Mouse (Mus musculus) myocyte (in vitro differentiated cells): ENCODE measurements around the gene Taf13.

Source experiments
- CEBPB ChIP-seq: IDR thresholded peaks from 2 replicates; pipeline ENCODE4 v1.6.1; 2011; ENCODE audit warnings: mild to moderate bottlenecking, moderate library complexity; ENCODE audit not compliant: poor library complexity, insufficient read depth, severe bottlenecking
- E2F4 ChIP-seq: IDR thresholded peaks from one replicate; pipeline ENCODE4 v1.6.1; 2011; ENCODE audit warnings: mild to moderate bottlenecking, control low read depth, moderate library complexity; ENCODE audit not compliant: insufficient read depth
- MAX ChIP-seq: IDR thresholded peaks from one replicate; pipeline ENCODE4 v1.6.1; 2011; ENCODE audit warnings: low read depth, mild to moderate bottlenecking, control low read depth
- MYOD1 ChIP-seq, 3 experiments: IDR thresholded peaks; one replicate each; pipeline ENCODE4 v1.6.1; 2011; ENCODE audit warnings: control low read depth in 2 of 3, low read depth in 2 of 3, mild to moderate bottlenecking in 2 of 3, moderate library complexity in 1 of 3; ENCODE audit not compliant: insufficient read length in 2 of 3, control insufficient read depth in 1 of 3
- MYOG ChIP-seq, 3 experiments: IDR thresholded peaks; one replicate each; pipeline ENCODE4 v1.6.1; 2011; ENCODE audit warnings: control low read depth in 2 of 3, low read depth in 2 of 3, mild to moderate bottlenecking in 2 of 3; ENCODE audit not compliant: insufficient read length in 2 of 3, control insufficient read depth in 1 of 3, insufficient read depth in 1 of 3
- POLR2A ChIP-seq: IDR thresholded peaks from one replicate; pipeline ENCODE4 v1.6.1; 2011; ENCODE audit warnings: low read depth, mild to moderate bottlenecking, control low read depth, moderate library complexity; ENCODE audit not compliant: insufficient read length
- POLR2AphosphoS2 ChIP-seq: IDR thresholded peaks from one replicate; pipeline ENCODE4 v1.6.1; 2011; ENCODE audit warnings: low read depth, control low read depth; ENCODE audit not compliant: insufficient read length
- REST ChIP-seq: IDR thresholded peaks from one replicate; pipeline ENCODE4 v1.6.1; 2011; ENCODE audit warnings: mild to moderate bottlenecking, control low read depth, moderate library complexity; ENCODE audit not compliant: insufficient read depth, insufficient read length
- TCF12 ChIP-seq: IDR thresholded peaks from one replicate; pipeline ENCODE4 v1.6.1; 2011; ENCODE audit warnings: mild to moderate bottlenecking, control low read depth; ENCODE audit not compliant: poor library complexity, insufficient read depth, severe bottlenecking
- TCF3 ChIP-seq: IDR thresholded peaks from one replicate; pipeline ENCODE4 v1.6.1; 2011; ENCODE audit warnings: low read depth, control low read depth; ENCODE audit not compliant: insufficient read length
- USF1 ChIP-seq: IDR thresholded peaks from one replicate; pipeline ENCODE4 v1.6.1; 2011; ENCODE audit warnings: low read depth, mild to moderate bottlenecking, control low read depth, moderate library complexity

- TF ChIP-seq TCF12, result no peak
- TF ChIP-seq USF1, result no peak
- no peak for TF ChIP-seq POLR2A
- no peak for TF ChIP-seq MYOD1 (IDR thresholded peaks at IDR 0.05; ENCODE audit: control insufficient read depth in 1 of 3, insufficient read length in 2 of 3, low read depth in 2 of 3)
- no peak for TF ChIP-seq MAX
- TF ChIP-seq MYOG (IDR thresholded peaks at IDR 0.05; ENCODE audit: control insufficient read depth in 1 of 3, insufficient read depth in 1 of 3, insufficient read length in 2 of 3, low read depth in 2 of 3), result no peak
- TF ChIP-seq POLR2AphosphoS2, result no peak
- no peak for TF ChIP-seq E2F4
- no peak for TF ChIP-seq REST
- no peak for TF ChIP-seq TCF3
- TF ChIP-seq CEBPB, result no peak
These were observed 13.6 kb upstream of the Taf13 start for GRCm38 (mm10) chr3:108557888-108558287.
